Mouse (Mus musculus): ENCODE data around the gene Osbpl10.

Osbpl10 gene

GRCm38 (mm10) chr9:115261456-115261855 lies 283.1 kb downstream of the Osbpl10 start:
- DNase-seq (ENCODE audit: low read depth in 2 of 2, low spot score in 2 of 2): no peak

- no peak for DNase-seq (ENCODE audit: low read depth in 2 of 2, low spot score in 2 of 2)
These were observed 283.5 kb downstream of the Osbpl10 start for GRCm38 (mm10) chr9:115261896-115262295.

DNA sequence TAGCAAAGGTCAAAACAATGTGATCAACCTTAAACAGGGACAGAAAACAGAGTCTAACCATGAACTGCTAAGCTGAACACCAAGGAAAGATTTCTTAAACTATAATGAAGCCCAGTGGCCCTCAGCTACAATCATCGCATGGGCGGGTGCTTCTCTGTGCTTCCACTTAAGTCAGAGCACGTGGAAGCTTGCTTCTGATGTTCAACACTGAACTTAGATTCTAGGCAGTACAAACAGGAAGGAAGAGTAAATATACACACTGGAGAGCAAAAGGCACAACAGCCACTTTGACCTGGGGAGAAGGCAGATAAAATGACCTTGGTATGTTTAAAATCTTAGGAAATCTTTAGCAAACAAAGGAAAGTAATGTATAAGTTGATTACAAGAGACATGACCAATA lies 293.2 kb downstream of the Osbpl10 start:
- DNase-seq (ENCODE audit: low read depth in 2 of 2, low spot score in 2 of 2): no peak

GRCm38 (mm10) chr9:115272451-115272850 lies 294.1 kb downstream of the Osbpl10 start:
- DNase-seq (ENCODE audit: low read depth in 2 of 2, low spot score in 2 of 2): peak; percentile 29 to 37

GRCm38 (mm10) chr9:115273095-115273649 lies 294.8 kb downstream of the Osbpl10 start:
- no peak for DNase-seq (ENCODE audit: low read depth in 2 of 2, low spot score in 2 of 2)

DNA sequence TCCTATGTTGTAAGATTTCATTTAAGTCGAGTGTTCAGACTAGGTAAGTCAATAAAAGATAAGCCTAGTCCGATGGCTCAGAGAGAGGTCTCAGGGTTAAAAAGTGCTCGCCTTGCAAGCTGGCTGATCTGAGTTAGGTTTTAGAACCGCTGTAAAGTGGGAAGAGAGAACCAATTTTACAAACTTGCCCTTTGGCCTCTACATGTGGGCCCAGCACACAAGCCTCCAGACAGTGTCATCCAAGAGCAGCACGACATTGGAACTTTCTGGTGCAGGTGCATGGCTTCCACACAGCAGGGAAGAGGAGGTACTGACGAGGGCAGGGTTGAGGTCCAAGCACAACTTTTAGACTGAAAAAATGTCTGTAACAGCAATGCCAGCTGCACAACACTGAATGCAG lies 296.4 kb downstream of the Osbpl10 start:
- no peak for DNase-seq (ENCODE audit: low read depth in 2 of 2, low spot score in 2 of 2)

DNA sequence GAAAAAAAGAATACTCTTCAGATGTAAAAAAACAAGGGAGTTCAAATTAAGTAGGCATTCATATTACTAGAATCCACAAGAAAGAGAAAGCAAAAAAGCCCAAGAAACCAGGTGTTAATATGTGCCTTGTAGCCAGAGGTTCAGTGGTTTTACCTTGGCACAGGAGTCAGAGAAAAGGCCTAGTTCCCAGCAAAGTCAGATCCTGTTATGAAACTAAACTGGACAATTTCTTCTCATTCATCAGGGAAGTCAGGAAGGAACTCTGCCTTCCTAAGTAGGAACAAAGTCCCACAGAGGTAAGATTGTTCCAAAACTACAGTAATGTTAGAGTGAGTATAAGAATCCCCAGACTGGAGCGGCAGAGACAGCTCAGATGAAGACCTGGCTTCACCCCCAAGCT lies 300.3 kb downstream of the Osbpl10 start:
- DNase-seq (ENCODE audit: low read depth in 2 of 2, low spot score in 2 of 2): no peak
